Mouse (Mus musculus): ENCODE measurements at regions not wholly inside any gene's neighbourhood (a gene's known extent, or its start where the extent isn't known, plus 50 kb on each side); places are given as distances from the start of the nearest gene placed in this dataset.
A peak's percentile ranks its signal among the peaks of the same experiment; 100 is the strongest.

DNA sequence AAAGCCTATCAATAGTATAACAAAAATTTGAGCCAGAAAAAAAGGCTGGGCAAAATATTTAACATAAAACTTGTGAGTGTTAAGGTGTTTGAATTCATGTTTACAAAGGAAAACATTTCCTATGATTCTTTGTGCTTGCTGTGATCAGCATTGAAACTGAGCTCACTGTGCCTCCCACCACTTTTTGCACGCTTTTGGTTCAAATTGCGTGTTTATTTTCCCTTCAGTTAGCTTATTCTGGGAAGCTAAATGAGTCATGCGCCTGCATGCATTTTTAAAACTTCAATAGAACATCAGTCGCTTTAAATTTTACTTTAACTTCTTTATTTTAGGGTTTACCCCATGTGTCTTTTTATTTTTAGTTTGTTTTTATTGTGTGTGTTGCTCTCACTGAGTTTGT lies 1154.0 kb downstream of the Fam181b start:
- no peak for DNase-seq (ENCODE audit: low spot score)
- no peaks in the 10 kb centered on the region for H3K36me3 ChIP-seq (ENCODE audit: insufficient read depth, low read length)
- H3K4me2 ChIP-seq (ENCODE audit: low read length), result no peak overlapping the region
- no peak overlapping the region for H3K27ac ChIP-seq
- ATAC-seq (replicated peaks; ENCODE audit: low FRiP score, low read depth), result no peak
- TF ChIP-seq CTCF (IDR thresholded peaks at IDR 0.05; ENCODE audit: low read depth), result no peak
- H3K4me3 ChIP-seq (replicated peaks; ENCODE audit: low read depth, low read length), result no peak overlapping the region
- no peaks in the 10 kb centered on the region for H3K27me3 ChIP-seq (ENCODE audit: insufficient read depth, low read length)
- no peak overlapping the region for H3K9ac ChIP-seq (ENCODE audit: low read depth, low read length)
- 68% methylated on average over 4 of the region's 4 CpGs for WGBS
- H3K4me1 ChIP-seq (replicated peaks; ENCODE audit: insufficient read depth, low read length), result no peaks in the 10 kb centered on the region
- H3K9me3 ChIP-seq (replicated peaks; ENCODE audit: low read length), result no peaks in the 10 kb centered on the region; the same call in 1 of the 2 replicates

DNA sequence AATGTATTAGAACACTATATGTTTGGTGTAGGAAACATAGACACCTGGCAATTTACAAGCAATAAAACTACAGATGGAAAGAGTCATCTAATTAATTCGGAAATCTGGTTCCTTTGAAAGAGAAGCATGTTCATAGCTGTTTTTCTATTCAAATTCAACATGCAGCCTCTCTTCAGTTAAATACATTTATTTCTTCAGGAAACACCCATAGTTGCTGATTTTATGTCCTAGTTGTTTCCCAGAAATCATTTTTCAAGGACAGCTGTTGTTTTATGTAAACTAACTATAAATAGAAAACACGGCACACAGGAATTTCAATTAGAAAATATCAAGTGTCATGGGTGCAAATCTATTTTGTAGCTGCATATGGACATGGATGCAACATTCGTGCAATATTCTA lies 1169.8 kb downstream of the Fam181b start:
- no peak overlapping the region for H3K27ac ChIP-seq
- no peak overlapping the region for H3K4me3 ChIP-seq (replicated peaks; ENCODE audit: low read depth, low read length)
- no peaks in the 10 kb centered on the region for H3K36me3 ChIP-seq (ENCODE audit: insufficient read depth, low read length)
- DNase-seq (ENCODE audit: low spot score) (no peak), ATAC-seq (replicated peaks; ENCODE audit: low FRiP score, low read depth) (no peak)
- WGBS, result 74% methylated on average over 3 of the region's 3 CpGs
- H3K4me1 ChIP-seq (replicated peaks; ENCODE audit: insufficient read depth, low read length), result no peaks in the 10 kb centered on the region
- H3K27me3 ChIP-seq (ENCODE audit: insufficient read depth, low read length), result no peaks in the 10 kb centered on the region
- H3K4me2 ChIP-seq (ENCODE audit: low read length), result no peak overlapping the region
- no peak for TF ChIP-seq CTCF (IDR thresholded peaks at IDR 0.05; ENCODE audit: low read depth)
- no peaks in the 10 kb centered on the region for H3K9me3 ChIP-seq (replicated peaks; ENCODE audit: low read length)
- H3K9ac ChIP-seq (ENCODE audit: low read depth, low read length), result no peak overlapping the region

DNA sequence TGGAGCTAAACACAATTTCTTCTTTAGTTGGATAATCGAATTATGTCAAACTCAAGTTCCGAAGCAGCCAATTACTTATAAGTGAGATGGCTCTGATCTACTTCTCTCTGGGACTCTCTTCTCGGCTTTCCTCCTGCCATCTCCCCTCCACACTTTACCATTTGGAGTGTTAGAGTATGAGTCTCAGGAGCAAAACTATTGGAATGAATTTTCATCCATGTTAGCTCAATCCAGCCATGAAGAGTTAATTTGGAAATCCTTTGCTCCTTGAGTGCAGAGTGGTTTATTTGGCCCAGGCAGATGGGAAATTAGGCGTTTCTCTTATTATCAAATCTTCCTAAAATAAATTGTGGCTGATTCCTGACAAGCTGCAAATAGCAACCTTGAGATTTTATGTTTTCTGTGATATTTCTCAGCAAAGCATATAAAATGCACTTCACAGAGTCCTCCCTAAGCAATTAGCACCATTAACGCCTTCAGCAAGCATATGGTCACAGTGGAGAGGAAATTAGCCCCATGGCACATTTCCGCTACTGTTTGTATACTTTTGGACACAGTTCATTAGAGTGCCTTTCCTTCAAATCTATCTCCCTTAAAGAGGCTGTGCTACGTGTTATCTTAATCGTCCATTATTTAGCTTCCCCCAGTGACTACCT lies 1189.1 kb downstream of the Fam181b start:
- TF ChIP-seq CTCF (IDR thresholded peaks at IDR 0.05; ENCODE audit: low read depth), result no peak
- no peaks in the 10 kb centered on the region for H3K9me3 ChIP-seq (replicated peaks; ENCODE audit: low read length)
- H3K27me3 ChIP-seq (ENCODE audit: insufficient read depth, low read length), result no peaks in the 10 kb centered on the region
- DNase-seq (ENCODE audit: low spot score), result no peak
- no peak for ATAC-seq (replicated peaks; ENCODE audit: low FRiP score, low read depth)
- WGBS, result 69% methylated on average over 8 of the region's 8 CpGs
- H3K4me2 ChIP-seq (ENCODE audit: low read length), result no peak overlapping the region
- no peak overlapping the region for H3K27ac ChIP-seq
- H3K4me1 ChIP-seq (replicated peaks; ENCODE audit: insufficient read depth, low read length), result no peaks in the 10 kb centered on the region
- H3K4me3 ChIP-seq (replicated peaks; ENCODE audit: low read depth, low read length), result no peak overlapping the region
- H3K9ac ChIP-seq (ENCODE audit: low read depth, low read length), result no peak overlapping the region
- no peaks in the 10 kb centered on the region for H3K36me3 ChIP-seq (ENCODE audit: insufficient read depth, low read length)

DNA sequence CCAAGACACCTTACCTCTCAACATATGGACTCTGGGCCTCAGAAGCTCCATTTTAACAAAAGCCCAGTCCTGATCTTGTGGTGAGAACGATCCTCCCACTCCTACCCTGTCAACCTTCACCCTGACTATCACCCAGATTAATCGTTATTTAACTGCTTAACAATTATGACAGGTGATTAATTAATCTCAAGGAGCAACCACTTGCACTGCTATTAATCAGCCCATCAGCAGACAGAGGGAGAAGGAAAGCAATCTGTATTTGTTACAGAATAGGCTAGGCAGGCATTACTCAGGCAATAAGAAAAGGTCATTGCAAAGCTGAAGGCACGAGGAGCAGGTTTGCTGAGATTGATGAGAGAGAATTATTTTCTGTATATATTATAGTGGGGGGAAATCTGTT lies 1201.9 kb downstream of the Fam181b start:
- no peak overlapping the region for H3K4me3 ChIP-seq (replicated peaks; ENCODE audit: low read depth, low read length)
- TF ChIP-seq CTCF (IDR thresholded peaks at IDR 0.05; ENCODE audit: low read depth), result no peak
- no peak overlapping the region for H3K4me2 ChIP-seq (ENCODE audit: low read length)
- H3K4me1 ChIP-seq (replicated peaks; ENCODE audit: insufficient read depth, low read length), result no peaks in the 10 kb centered on the region
- H3K27me3 ChIP-seq (ENCODE audit: insufficient read depth, low read length), result no peaks in the 10 kb centered on the region
- 50% methylated on average over 3 of the region's 3 CpGs for WGBS
- no peak overlapping the region for H3K27ac ChIP-seq
- ATAC-seq (replicated peaks; ENCODE audit: low FRiP score, low read depth) (no peak), DNase-seq (ENCODE audit: low spot score) (no peak)
- H3K36me3 ChIP-seq (ENCODE audit: insufficient read depth, low read length), result no peaks in the 10 kb centered on the region
- H3K9ac ChIP-seq (ENCODE audit: low read depth, low read length), result no peak overlapping the region
- H3K9me3 ChIP-seq (replicated peaks; ENCODE audit: low read length), result no peaks in the 10 kb centered on the region

DNA sequence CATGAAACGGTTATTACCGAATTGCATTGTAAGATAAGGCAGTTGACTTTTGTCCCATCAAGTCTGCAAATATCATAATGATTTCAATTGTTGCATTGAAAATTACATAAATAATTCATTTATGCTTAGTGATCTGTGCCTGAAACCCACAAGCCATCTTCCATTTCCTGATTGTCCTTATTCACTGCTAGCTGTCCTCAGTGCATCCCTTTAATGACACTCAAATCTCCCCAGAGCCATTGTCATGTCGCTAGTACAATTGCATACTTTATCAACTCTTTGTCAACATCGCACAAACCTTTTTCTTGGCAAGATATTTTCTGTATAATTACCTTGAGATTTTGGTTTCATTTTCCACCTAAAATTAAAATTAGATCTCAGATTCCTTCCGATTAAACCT lies 1202.3 kb downstream of the Fam181b start:
- TF ChIP-seq CTCF (IDR thresholded peaks at IDR 0.05; ENCODE audit: low read depth), result no peak
- 88% methylated on average over 5 of the region's 5 CpGs for WGBS
- Histone ChIP-seq H3K36me3 (ENCODE audit: insufficient read depth, low read length) (no peaks in the 10 kb centered on the region), H3K4me1 (replicated peaks; ENCODE audit: insufficient read depth, low read length) (no peaks in the 10 kb centered on the region), H3K9me3 (replicated peaks; ENCODE audit: low read length) (no peaks in the 10 kb centered on the region), H3K4me2 (ENCODE audit: low read length) (no peak overlapping the region), H3K27ac (no peak overlapping the region), H3K27me3 (ENCODE audit: insufficient read depth, low read length) (no peaks in the 10 kb centered on the region), H3K9ac (ENCODE audit: low read depth, low read length) (no peak overlapping the region), H3K4me3 (replicated peaks; ENCODE audit: low read depth, low read length) (no peak overlapping the region)
- ATAC-seq (replicated peaks; ENCODE audit: low FRiP score, low read depth), result no peak
- no peak for DNase-seq (ENCODE audit: low spot score)

DNA sequence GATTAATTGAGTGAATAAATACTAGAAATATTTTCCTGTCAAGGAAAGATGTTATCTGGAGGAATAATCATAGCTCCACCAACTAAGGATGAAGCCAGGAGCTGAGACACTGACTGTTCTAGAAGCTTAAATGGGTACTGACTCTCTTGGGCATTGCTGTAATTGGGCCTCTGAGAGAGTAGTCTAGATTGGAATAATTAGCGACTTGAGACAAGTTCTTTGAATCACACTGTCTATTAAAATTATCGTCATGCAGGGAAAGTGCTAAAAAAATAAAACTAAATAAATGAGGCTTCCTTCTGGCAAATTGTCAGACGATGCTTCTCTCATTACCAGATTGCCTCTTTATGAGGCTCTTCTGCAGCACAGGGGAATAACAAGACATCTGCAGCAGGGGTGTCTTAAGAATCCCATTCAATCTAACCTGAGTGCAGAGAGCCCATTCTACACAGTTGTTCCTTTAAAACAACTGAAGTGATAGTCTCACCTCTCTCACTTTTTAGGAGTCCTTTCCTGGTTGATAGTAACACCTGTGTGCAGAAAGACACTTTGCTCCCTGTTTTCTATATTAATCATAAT lies 1203.5 kb downstream of the Fam181b start:
- Histone ChIP-seq H3K36me3 (ENCODE audit: insufficient read depth, low read length) (no peaks in the 10 kb centered on the region), H3K27ac (no peak overlapping the region), H3K9me3 (replicated peaks; ENCODE audit: low read length) (no peaks in the 10 kb centered on the region), H3K9ac (ENCODE audit: low read depth, low read length) (no peak overlapping the region), H3K4me2 (ENCODE audit: low read length) (no peak overlapping the region), H3K4me1 (replicated peaks; ENCODE audit: insufficient read depth, low read length) (no peaks in the 10 kb centered on the region), H3K4me3 (replicated peaks; ENCODE audit: low read depth, low read length) (no peak overlapping the region), H3K27me3 (ENCODE audit: insufficient read depth, low read length) (no peaks in the 10 kb centered on the region)
- WGBS, result 76% methylated on average over 3 of the region's 3 CpGs
- ATAC-seq (replicated peaks; ENCODE audit: low FRiP score, low read depth), result no peak
- no peak for DNase-seq (ENCODE audit: low spot score)
- no peak for TF ChIP-seq CTCF (IDR thresholded peaks at IDR 0.05; ENCODE audit: low read depth)

DNA sequence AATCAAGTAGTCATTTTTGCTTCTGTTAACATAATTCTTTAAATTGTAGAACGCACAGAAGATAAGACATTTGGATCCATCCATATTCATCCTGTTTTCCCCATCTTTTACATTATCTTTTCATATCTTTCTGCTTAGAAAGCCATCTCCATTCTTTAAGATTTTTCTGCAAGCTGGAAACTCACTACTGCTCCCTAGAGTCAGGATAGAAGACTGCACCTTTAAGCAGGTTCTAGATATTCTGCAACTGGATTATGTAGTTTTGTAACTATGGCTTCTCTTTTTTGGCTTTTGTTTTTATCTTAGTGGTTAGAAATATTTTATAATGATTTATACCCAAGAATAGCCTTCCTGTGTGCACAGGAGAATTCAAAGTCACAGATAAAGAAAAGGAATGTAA lies 1225.9 kb downstream of the Fam181b start:
- Histone ChIP-seq H3K4me3 (replicated peaks; ENCODE audit: low read depth, low read length) (no peak overlapping the region), H3K9me3 (replicated peaks; ENCODE audit: low read length) (no peaks in the 10 kb centered on the region), H3K27ac (no peak overlapping the region), H3K4me1 (replicated peaks; ENCODE audit: insufficient read depth, low read length) (no peaks in the 10 kb centered on the region), H3K36me3 (ENCODE audit: insufficient read depth, low read length) (no peaks in the 10 kb centered on the region), H3K27me3 (ENCODE audit: insufficient read depth, low read length) (no peaks in the 10 kb centered on the region), H3K4me2 (ENCODE audit: low read length) (no peak overlapping the region), H3K9ac (ENCODE audit: low read depth, low read length) (no peak overlapping the region)
- DNase-seq (ENCODE audit: low spot score) (peak; percentile 4), ATAC-seq (replicated peaks; ENCODE audit: low FRiP score, low read depth) (no peak)
- WGBS, result 84% methylated on average over 1 of the region's 1 CpGs
- peak; percentile 35; the same call in 1 of the 2 replicates for TF ChIP-seq CTCF (IDR thresholded peaks at IDR 0.05; ENCODE audit: low read depth)

All from kidney, postnatal 0 days (tissue).